Mouse (Mus musculus) megakaryocyte, embryonic 14.5 days (primary cell): ENCODE data around the gene Pitpnc1. TPM values are rescaled to one million over a fixed set of nuclear protein-coding genes. Genes with fewer than 3 reads are reported as not detected.
A peak's percentile ranks its signal among the peaks of the same experiment; 100 is the strongest.

ENCODE experiments used
- H3K27me3 ChIP-seq: replicated peaks from 2 replicates; pipeline ENCODE3; 2012; ENCODE audit warnings: inconsistent platforms
- H3K36me3 ChIP-seq: replicated peaks from 2 replicates; pipeline ENCODE3; 2012; ENCODE audit warnings: low read length, inconsistent platforms, mixed read lengths
- H3K4me1 ChIP-seq: 2 replicates; pipeline ENCODE4 v1.6.1; 2012; ENCODE audit warnings: inconsistent platforms
- H3K4me3 ChIP-seq: replicated peaks from 2 replicates; pipeline ENCODE3; 2012; ENCODE audit warnings: moderate library complexity, mild to moderate bottlenecking, inconsistent platforms
- H3K9me3 ChIP-seq: 2 replicates; pipeline ENCODE4 v1.6.1; 2012; ENCODE audit warnings: inconsistent platforms
- FLI1 ChIP-seq: IDR thresholded peaks from 2 replicates; pipeline ENCODE4 v1.6.1; 2012; ENCODE audit warnings: low read length, inconsistent platforms, mixed read lengths
- GATA1 ChIP-seq: IDR thresholded peaks from 3 replicates; pipeline ENCODE4 v1.6.1; 2012; ENCODE audit warnings: mixed read lengths, low read length, inconsistent platforms, borderline replicate concordance
- polyA plus RNA-seq: library from polyadenylated mRNA; stranded (reverse); fragments of >175 nt; gene quantifications from 2 replicates; pipeline ENCODE4 v1.2.3, GENCODE M21; 2012; ENCODE audit warnings: low replicate concordance; ENCODE audit not compliant: insufficient read depth

The Pitpnc1 gene
- polyA plus RNA-seq, 1 experiment: 5.1 TPM

DNA sequence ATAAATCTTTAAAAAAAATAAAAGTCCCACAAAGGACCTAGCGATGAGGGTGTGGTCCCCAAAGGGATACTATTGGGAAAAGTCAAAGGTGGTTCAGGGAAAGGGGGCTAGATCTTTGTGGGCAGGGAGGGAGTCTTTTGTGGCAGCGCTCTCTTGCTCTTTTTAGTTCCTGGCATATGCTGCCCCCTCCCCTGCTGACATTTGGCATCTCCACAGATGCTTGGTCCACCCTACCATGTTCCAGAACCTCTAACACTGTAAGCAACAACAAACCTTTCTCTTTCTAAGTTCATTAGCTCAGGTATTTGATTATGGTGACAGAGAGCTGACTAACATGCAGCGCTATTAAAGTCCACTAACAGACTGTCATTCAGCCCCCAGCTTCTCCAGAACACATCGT is 145.3 kb downstream of the Pitpnc1 start:
- Histone ChIP-seq H3K36me3 (peaks cover 77% of the 10 kb centered on the region), H3K27me3 (no peaks in the 10 kb centered on the region), H3K9me3 (peaks cover 9% of the 10 kb centered on the region), H3K4me3 (no peak overlapping the region), H3K4me1 (peaks cover 31% of the 10 kb centered on the region)
- no peak for TF ChIP-seq FLI1
- TF ChIP-seq GATA1: no peak

GRCm38 (mm10) chr11:107323173-107323572 is 147.3 kb downstream of the Pitpnc1 start:
- Histone ChIP-seq H3K4me3 (no peak overlapping the region), H3K4me1 (peaks cover 47% of the 10 kb centered on the region), H3K27me3 (no peaks in the 10 kb centered on the region), H3K9me3 (peaks cover 9% of the 10 kb centered on the region), H3K36me3 (peaks cover 84% of the 10 kb centered on the region)
- TF ChIP-seq FLI1 (no peak), GATA1 (no peak)

DNA sequence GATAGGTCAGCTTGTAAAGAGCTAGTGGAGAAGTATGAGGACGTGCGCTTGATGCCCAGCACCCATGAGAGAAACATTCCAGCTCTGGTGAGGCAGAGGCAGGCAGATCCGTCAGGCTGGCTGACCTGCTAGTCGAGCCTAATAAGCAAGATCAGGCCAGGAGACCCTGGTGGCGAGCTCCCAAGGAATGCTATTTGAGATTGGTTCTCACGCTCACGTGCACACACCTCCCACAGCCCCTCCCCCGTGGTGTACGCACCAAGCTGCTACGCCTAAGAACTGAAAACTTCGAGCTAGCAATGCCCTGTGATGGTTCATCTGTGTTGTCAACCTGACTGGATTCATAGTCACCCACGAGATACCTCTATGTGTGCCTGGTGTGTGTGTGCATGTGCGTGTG is 148.3 kb downstream of the Pitpnc1 start:
- H3K36me3 ChIP-seq: peaks cover 84% of the 10 kb centered on the region
- no peaks in the 10 kb centered on the region for H3K27me3 ChIP-seq
- peaks cover 51% of the 10 kb centered on the region for H3K4me1 ChIP-seq
- peak overlapping the region; percentile 33 for H3K4me3 ChIP-seq
- TF ChIP-seq FLI1 (no peak), GATA1 (no peak)
- H3K9me3 ChIP-seq: peaks cover 9% of the 10 kb centered on the region

- H3K36me3 ChIP-seq: peaks cover 81% of the 10 kb centered on the region
- no peaks in the 10 kb centered on the region for H3K27me3 ChIP-seq
- H3K4me1 ChIP-seq: peaks cover 50% of the 10 kb centered on the region
- TF ChIP-seq GATA1: no peak
- TF ChIP-seq FLI1: no peak
- H3K9me3 ChIP-seq: peaks cover 9% of the 10 kb centered on the region
- H3K4me3 ChIP-seq: no peak overlapping the region
These were observed 148.7 kb downstream of the Pitpnc1 start for GRCm38 (mm10) chr11:107321819-107322218.

- H3K4me1 ChIP-seq: peaks cover 41% of the 10 kb centered on the region
- H3K27me3 ChIP-seq: no peaks in the 10 kb centered on the region
- H3K4me3 ChIP-seq: no peak overlapping the region
- TF ChIP-seq GATA1 (no peak), FLI1 (no peak)
- H3K9me3 ChIP-seq: peaks cover 9% of the 10 kb centered on the region
- H3K36me3 ChIP-seq: peaks cover 83% of the 10 kb centered on the region
These were observed 150.6 kb downstream of the Pitpnc1 start for GRCm38 (mm10) chr11:107319861-107320260.

GRCm38 (mm10) chr11:107317653-107318281 is 152.7 kb downstream of the Pitpnc1 start:
- no peak for TF ChIP-seq GATA1
- no peak for TF ChIP-seq FLI1
- Histone ChIP-seq H3K36me3 (peaks cover 90% of the 10 kb centered on the region), H3K9me3 (peaks cover 19% of the 10 kb centered on the region), H3K4me1 (peaks cover 32% of the 10 kb centered on the region), H3K4me3 (no peak overlapping the region), H3K27me3 (no peaks in the 10 kb centered on the region)

- Histone ChIP-seq H3K4me3 (no peak overlapping the region), H3K27me3 (no peaks in the 10 kb centered on the region), H3K36me3 (peaks cover 78% of the 10 kb centered on the region), H3K4me1 (peaks cover 33% of the 10 kb centered on the region), H3K9me3 (peaks cover 11% of the 10 kb centered on the region; the same call in 1 of the 2 replicates)
- TF ChIP-seq GATA1 (no peak), FLI1 (no peak)
These were observed 155.0 kb downstream of the Pitpnc1 start for GRCm38 (mm10) chr11:107315475-107315874.

DNA sequence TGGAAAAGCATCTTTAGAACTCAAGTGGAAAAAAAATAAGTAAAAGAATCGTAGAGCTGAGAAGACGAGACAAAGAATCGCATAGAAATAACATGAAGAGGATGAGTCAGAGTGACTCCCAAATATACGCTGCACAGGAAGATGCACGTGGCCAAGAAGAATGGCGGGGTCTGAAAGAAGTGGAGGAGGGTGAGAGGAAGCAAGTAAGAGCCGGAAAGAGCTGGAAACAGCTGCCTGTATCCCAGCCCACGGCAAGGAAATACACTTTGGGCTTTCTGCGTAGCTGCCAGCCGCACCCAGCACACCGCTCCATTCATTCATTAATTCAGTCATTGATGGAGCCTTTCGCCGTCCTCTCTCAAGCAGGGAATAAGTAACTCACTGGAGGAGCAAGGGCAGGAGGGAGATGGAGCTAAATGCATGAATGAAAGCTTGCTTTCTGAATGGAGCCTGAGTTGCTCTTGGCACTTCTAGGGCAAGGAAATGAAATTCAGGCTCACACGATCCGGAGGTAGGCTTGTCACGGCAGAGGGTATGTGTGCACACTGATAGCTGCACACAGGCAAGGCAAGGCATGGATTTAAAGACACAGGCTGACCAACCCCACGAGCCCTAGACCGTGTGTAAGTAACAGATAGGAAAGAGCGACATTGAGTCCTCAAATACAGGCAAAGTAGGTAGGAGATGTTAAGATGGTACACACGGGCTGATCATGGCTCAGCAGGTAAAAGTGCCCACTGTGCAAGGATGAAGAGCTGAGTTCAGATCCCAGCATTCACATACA is 160.0 kb downstream of the Pitpnc1 start:
- Histone ChIP-seq H3K27me3 (no peaks in the 10 kb centered on the region), H3K36me3 (peaks cover 72% of the 10 kb centered on the region), H3K4me1 (peaks cover 10% of the 10 kb centered on the region), H3K4me3 (no peak overlapping the region), H3K9me3 (peaks cover 11% of the 10 kb centered on the region; the same call in 1 of the 2 replicates)
- TF ChIP-seq FLI1: no peak
- TF ChIP-seq GATA1: no peak

- Histone ChIP-seq H3K27me3 (no peaks in the 10 kb centered on the region), H3K36me3 (peaks cover 80% of the 10 kb centered on the region), H3K9me3 (peaks cover 11% of the 10 kb centered on the region), H3K4me3 (no peak overlapping the region), H3K4me1 (peaks cover 14% of the 10 kb centered on the region)
- TF ChIP-seq FLI1 (no peak), GATA1 (no peak)
These were observed 164.3 kb downstream of the Pitpnc1 start for GRCm38 (mm10) chr11:107306170-107306569.

DNA sequence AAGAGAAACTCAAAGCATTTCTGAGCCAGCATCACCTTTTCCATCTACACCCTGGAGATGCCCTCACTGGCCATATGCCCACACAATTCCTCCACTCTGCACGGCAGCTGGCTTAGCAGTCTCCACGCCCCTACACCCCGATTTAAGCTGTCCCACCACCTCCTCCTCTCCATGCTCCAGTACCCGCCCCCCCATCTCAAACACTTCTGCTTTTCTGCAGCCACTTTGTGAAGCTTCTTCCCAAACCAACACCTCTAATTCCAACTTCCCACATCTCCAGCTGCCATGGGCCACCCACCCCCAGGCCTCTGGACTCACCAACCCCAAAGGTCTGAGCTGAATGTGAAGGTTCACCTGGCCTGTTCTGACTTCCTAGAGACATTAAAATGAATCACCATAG is 168.4 kb downstream of the Pitpnc1 start:
- Histone ChIP-seq H3K9me3 (peaks cover 21% of the 10 kb centered on the region), H3K36me3 (peaks cover 73% of the 10 kb centered on the region)
- TF ChIP-seq GATA1: no peak

More for the DNA sequence above, 168.4 kb downstream of the Pitpnc1 start:
- H3K4me1 ChIP-seq: peaks cover 18% of the 10 kb centered on the region
- H3K27me3 ChIP-seq: no peaks in the 10 kb centered on the region
- no peak overlapping the region for H3K4me3 ChIP-seq
